Mouse (Mus musculus) spleen, embryonic (tissue): ENCODE data around the gene Zfp629.

ENCODE experiments used
- CTCF ChIA-PET: fragments of 350-600 bp; sonication (Branson Sonifier 250); formaldehyde crosslinking; loops from one replicate; lab custom pipeline; 2022; lab: Charles Lee

The Zfp629 gene

DNA sequence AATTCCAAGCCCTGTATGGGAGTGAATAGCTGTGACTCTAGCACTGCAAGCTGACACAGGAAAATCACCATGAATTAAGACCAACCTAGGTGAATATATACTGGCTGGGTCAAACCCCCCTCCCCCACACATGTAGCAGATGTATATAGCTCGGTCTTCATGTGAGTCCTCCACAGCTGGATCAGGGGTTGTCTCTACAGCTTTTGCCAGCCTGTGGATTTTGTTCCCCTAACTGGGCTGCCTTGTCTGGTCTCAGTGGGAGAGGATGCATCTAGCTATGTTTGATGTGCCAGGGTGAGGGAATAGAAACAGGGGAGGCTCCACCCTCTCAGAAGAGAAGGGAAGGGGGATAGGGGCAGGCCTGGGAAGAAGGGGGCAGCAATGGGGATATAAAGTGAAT is 739 bp upstream of the Zfp629 start:
- CTCF ChIA-PET, result no interaction called here

DNA sequence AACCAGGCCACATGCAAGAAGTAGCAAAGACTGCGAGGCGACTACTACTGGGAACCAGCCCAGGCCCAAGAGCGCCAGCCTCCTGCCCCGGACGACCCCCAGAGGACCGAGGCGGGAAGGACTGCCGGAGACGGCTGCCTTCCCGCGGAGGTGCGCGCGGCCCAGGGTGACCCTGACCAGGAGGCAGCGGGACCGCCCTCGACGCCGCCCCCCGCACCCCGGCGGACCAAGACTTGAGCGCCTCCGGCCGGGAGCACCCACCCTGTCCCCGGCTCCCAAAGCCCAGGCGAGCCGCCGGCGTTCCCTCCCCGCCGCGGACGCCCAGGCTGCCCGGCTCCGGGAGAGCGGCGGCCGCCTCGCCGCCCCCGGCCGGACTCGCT is 1.1 kb downstream of the Zfp629 start:
- CTCF ChIA-PET, result interaction anchor here (0.5 to 0.6 kb wide), 2 partner anchors 260 to 834 kb away, joined by 3 read pairs; no protein-coding TSS in a partner anchor

DNA sequence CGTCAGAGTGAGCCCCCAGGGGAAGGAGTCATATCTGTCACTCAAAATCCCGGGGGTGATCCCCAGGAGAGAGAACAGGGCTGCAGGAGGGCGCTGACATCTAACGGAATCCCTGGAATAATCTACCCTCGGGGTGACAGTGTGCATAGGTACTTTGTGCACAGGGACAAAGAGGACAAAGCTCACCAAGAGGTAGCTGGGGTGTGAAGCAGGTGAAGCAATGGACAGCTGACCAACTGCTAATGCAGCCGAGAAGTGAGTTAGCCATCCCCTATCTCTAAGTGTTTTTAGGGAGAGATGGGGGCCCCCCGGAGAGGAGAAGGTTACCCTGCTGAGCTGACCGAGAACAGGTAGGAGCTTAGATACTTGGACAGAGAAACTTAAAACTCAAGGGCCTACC is 1.5 kb downstream of the Zfp629 start:
- CTCF ChIA-PET, result interaction anchor here (0.5 kb wide), 1 partner anchor 260 kb away, joined by 3 read pairs; no protein-coding TSS in a partner anchor

DNA sequence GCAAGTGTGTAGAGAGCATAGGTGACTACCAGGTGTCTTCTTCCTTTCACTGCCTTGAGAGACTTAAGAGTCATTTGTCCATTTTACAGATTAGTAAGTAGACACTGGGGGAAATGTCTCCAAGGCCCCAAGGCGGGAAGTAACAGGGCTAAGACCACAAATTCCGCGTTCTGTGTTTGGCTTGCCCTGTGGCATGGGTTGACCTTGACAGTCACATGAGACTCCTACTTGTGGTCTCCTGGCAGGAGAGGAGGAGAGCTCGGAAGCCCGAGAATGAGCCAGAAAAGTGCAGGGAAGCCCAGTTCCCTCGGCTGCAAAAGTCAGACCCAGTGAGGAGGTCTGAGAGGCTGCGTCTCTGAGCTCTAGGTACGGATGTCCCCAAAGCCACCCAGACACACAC is 2.1 kb downstream of the Zfp629 start:
- CTCF ChIA-PET, result no interaction called here

DNA sequence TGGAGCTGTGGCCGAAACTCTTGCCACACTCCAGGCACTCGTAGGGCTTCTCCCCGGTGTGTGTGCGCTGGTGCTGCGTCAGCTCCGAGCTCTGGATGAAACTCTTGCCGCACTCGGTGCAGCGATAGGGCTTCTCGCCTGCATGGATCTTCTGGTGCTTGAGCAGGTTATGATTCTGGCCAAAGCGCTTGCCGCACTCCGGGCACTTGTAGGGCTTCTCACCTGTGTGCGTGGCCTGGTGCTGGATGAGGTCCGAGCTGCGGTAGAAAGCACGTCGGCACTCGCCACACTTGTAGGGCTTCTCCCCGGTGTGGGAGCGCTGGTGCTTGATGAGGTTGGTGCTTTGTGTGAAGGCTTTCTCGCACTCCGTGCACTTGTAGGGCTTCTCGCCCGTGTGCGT is 4.0 kb downstream of the Zfp629 start:
- CTCF ChIA-PET, result no interaction called here

DNA sequence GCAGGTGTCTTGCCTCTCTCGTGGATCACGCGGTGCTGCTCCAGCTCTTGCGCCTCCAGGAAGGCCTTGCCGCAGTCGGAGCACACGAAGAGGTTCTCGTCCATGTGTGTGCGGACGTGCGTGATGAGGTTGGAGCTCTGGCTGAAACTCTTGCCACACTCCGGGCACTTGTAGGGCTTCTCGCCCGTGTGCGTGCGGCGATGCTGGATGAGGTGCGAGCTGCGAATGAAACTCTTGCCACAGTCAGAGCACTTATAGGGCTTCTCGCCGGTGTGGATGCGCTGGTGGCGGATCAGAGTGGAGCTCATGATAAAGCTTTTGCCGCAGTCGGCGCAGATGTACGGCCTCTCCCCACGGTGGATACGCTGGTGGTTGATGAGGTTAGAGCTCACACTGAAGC is 4.6 kb downstream of the Zfp629 start:
- CTCF ChIA-PET, result no interaction called here

DNA sequence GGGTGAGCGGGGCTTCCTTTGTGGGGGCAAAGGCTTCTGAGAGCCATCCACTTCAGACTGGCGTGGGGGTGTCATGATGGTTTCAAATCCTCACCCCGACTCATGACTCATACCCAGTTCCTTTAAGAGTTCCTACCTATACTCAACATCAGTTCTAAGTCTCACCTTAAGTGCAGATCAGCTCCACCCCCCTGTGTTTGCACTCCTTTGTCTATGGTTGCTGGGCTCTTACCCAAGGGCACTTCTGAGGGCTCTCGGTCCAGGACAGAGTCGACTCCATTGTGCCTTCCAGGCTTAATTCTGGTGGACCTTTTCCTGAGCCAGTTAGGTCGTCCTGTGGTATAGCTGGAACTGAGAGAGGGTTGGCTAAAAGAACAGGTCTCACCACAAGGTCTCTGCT is 8.4 kb downstream of the Zfp629 start:
- CTCF ChIA-PET, result no interaction called here

DNA sequence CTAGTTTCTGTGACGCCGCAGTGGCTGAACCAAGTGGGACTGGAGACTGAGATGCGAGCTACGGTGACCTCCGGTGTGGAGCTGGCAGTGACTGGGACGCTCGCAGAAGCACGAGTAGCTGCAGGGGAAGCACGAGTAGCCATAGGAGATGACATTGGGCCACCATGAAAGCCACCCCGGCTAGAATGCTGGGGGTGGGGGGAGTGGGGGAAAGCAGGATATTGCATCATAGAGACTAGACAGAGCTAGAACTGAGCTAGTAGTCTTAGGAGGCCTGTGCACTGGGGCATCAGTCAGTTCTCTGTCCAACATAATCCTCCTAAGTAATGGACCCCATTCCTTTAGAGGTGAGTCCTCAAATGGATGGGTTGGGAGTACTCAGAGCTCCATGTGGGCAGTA is 11.3 kb downstream of the Zfp629 start:
- CTCF ChIA-PET, result no interaction called here

DNA sequence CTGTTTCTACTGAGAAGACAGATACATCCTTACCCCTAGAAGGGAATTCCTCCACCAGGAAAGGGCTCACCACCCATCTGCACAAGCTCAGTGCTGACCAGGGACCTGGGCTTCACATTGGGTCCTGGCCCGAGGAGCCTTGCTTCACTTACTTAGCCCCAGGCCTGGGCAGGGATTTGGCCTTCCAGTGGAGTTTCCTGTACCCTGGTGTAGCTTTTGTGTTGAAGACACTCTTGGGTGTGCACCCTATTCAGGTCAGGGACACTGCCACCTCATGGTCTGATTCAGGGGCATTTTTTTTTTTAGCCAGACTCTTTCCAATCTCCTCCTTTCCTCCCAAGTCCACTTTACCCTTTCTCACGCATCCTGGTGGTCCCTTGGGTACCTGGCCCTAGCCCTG is 12.7 kb downstream of the Zfp629 start:
- CTCF ChIA-PET, result no interaction called here

DNA sequence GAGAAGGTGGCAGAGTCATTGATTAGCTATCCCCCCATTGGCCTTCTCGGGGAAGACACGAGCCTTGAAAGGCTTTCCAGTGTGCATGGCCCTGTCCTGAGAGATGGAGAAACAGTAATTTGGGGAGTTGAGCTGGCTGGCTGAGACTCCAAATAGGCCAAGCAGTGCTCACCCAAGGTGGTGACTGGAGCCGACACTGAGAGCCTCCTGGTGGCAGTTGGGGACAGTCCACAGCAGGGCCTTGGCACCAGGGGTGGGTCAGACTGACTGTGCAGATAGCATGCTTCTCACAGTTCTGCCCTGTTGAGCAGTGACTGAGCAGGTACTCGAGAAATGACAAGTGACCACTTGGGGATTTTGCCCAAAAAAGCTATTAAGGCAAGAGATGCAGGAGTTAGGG is 13.9 kb downstream of the Zfp629 start:
- CTCF ChIA-PET, result interaction anchor here (0.6 kb wide), 1 partner anchor 282 kb away, joined by 3 read pairs; no protein-coding TSS in a partner anchor

DNA sequence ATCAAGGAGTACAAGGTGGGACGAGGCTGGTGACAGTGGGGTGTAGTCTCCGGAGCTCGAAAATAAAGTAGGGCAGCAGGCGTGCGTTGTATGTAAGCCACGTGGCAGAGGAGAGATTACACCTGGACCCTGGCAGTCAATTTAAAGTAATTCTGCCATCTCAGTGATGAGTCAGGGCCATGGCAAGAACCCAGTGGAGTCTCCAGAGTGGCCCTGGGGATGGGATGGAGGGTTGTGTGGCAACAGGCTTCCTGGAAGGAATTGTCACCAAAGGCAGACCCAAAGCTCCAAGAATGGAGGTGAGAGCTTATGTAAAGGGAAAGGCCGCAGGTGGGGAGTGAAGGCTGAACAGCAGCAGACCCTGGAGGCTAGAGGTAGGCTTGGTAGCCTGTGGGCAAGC is 15.0 kb downstream of the Zfp629 start:
- CTCF ChIA-PET, result no interaction called here

DNA sequence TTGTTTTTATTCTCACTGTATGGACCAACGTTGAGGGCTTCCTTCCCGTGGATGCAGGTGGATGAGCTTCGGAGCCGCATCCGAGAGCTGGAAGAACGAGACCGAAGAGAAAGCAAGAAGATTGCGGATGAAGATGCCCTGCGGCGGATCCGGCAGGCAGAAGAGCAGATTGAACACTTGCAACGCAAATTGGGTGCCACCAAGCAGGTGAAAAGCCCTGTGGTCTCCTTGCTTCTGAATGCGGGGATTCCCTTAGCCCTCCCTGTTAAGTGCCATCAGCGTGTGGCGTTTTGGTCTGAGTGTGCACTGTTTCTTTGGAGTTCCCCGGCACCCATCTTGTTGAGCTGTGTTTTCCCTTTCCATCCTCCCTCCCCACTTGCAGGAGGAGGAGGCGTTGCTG is 18.9 kb downstream of the Zfp629 start:
- CTCF ChIA-PET, result no interaction called here

DNA sequence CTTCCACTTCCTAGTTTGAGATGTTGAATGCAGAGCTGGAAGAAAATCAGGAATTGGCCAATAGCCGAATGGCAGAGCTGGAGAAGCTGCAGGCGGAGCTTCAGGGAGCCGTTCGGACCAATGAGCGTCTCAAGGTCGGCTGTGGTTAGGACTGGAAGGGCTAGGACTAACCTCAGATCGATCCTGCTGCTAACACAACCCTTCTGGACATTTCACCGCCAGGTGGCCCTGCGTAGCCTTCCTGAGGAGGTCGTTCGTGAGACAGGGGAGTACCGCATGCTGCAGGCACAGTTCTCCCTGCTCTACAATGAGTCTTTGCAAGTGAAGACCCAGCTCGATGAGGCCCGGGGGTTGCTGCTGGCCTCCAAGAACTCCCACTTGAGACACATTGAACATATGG is 23.0 kb downstream of the Zfp629 start:
- CTCF ChIA-PET, result interaction anchor here (0.7 kb wide), 1 partner anchor 64 kb away, joined by 4 read pairs; no protein-coding TSS in a partner anchor

DNA sequence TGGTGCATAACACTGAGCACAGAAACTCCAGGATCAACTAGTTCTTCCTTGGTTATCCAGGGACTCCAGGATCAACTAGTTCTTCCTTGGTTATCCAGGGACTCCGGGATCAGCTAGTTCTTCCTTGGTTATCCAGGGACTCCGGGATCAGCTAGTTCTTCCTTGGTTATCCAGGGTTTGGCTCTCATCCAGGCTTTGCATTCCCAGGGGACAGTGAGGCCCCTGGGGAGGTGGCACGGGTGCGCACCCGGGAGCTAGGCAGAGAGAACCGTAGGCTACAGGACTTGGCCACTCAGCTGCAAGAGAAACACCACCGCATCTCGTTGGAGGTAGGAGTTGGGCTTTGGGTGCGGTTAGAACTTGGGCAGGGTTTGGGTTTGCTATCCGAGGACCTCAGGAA is 24.5 kb downstream of the Zfp629 start:
- CTCF ChIA-PET, result no interaction called here

DNA sequence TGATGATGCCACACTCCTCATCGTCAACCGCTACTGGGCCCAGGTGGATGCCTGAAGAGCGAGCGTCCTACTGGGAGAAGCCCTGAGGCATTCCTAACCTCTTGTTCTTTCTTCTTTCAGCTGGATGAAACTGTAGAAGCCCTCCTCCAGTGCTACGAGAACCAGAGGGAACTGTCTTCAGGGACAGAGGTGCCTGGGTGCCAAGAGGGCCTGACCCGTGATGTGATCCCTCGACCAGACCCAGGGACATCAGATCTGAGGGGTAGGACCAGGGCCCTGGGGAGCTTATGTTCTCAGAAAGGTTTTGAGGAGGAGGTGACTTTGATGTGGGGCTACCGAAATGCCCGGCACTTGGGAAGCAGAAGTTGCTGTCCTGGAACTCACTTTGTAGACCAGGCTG is 26.0 kb downstream of the Zfp629 start:
- CTCF ChIA-PET, result no interaction called here

DNA sequence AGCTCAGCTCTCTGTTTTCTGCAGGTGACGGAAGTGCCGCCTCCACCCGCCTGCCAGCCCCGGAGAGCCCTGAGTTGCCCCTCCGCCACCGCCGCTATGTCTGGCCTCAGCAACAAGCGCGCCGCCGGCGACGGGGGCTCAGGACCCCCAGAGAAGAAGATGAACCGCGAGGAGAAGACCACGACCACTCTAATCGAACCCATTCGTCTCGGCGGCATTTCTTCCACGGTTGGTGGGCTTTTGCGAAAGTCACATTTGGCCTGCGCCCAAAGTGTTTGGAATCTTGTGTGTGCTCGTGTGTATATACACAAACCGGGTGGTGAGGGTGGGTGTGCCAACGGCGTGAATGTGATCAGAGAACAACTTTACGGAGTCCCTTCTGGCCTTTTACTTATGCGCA is 26.7 kb downstream of the Zfp629 start:
- CTCF ChIA-PET, result no interaction called here

DNA sequence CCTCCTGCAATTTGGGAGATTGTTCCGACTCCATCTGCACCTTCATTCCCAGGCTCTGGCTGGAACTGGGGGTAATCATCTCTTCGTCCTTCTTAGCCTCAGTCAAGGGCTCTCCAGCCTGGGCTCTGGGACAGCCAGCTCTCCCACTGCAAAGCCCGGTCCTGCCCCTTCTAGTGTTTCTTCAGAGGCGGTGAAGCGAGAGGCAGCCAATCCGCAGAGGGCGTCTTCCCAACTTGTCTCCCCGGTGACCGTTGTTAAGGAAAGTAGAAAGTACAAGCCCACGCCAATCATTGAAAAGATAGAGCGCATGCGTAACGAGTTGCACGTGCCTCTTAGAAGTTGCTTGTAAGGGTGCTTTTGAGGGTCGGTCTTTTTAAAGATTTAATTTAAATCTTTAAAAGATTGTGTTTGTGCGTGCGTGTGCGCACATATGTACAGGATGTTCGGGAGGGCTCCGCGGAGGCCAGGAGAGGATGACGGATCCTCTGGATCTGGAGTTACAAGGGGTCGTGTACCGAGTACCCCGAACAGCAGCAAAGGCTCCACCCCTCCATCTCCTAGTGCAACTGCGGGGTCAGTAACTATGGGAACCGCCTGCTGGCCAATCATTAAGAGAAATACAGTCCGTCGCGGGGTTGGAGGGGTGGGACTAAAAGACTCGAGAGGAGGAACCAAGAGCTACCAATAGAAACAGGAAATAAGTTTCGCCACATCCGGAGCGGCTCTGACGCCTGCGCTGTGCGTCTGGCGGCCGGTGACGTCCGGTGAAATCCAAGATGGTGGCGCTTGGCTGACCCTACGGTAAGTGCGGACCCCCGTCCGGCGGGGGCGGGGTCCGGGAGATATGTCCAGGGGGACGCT is 27.4 kb downstream of the Zfp629 start, which contains the start of the genes Ccdc189 and Rnf40:
Gene Ccdc189 (minus strand): TSS at position 585 of the 861 bp plus-strand sequence.
Gene Rnf40 (plus strand): TSS at position 757 of the 861 bp plus-strand sequence.
- CTCF ChIA-PET, result no interaction called here

DNA sequence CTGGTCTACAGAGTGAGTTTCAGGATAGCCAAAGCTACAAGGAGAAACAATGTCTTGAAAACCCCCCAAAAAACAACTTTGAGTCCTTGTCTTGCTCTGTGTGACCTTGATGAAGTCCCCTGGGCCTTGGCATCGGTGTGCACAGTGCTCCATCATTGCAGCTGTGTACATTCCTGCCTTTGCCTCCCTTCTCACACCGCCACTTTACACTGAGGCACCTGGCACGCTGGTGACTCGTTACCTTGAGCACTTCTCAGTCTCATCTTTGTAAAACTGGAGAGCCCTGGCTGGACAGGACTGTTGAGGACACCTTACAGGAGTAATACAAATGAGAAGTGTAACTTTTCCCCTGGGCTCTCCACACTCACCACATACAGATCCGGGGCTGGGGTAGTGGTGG is 28.4 kb downstream of the Zfp629 start:
- CTCF ChIA-PET, result no interaction called here

DNA sequence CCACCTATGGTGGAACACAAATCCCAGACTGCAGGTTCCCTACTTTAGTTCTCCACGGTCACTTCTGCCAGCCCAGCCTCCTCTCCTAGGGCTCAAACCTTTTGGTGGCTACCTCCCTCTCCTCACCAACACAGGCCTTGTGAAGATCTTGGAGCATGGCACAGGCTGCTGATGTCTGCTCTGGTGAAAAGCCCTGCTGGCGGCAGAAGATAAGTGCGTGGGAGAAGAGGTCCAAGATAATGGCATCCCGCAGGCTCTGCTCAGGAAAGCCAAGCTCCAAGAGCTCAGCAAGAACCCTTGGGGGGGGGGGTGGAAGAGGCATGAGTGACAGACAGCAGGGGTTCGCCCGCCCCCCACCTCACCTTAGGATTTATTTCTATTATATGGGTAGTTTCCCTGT is 29.4 kb downstream of the Zfp629 start:
- CTCF ChIA-PET, result interaction anchor here (0.5 kb wide), 1 partner anchor 652 kb away, joined by 3 read pairs; no protein-coding TSS in a partner anchor

DNA sequence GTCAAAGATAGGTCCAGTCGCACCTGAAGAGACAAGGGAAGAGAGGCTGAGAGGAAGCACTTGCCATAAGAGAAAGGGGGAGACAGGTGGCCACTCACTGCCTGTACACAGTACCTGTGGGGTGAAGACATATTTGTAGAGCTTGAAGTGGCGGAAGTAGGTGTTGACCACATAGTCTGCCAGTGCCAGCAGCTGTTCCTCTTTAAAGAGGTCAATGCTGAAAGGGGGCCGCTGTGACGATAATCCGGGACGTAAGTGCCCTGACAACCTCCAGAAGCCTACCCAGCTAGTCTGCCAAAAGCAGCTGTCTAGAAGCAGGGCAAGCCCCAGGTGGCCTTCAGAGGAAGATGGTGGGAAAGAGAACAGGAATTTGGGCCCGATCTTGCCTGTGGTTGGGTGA is 30.6 kb downstream of the Zfp629 start:
- CTCF ChIA-PET, result no interaction called here

DNA sequence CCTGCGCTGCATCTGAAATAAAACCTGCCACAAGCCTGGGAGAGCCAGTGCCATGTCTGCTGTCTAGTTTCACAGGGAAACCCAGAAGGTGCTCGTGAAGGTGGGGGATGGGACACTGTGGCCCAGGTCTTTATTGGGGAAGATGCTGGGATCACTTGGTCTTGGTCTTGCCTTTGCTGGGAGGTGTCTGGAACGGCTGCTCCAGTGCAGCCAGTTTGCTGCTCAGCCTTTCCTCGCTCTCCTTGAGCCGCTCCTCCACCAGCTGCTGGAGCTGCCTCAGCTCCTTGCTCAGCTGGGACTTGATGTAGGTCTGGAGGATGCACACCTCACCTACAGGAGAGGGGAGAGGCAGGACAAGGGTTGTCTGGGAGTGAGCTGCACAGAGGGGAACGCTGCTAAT is 32.3 kb downstream of the Zfp629 start:
- CTCF ChIA-PET, result no interaction called here

DNA sequence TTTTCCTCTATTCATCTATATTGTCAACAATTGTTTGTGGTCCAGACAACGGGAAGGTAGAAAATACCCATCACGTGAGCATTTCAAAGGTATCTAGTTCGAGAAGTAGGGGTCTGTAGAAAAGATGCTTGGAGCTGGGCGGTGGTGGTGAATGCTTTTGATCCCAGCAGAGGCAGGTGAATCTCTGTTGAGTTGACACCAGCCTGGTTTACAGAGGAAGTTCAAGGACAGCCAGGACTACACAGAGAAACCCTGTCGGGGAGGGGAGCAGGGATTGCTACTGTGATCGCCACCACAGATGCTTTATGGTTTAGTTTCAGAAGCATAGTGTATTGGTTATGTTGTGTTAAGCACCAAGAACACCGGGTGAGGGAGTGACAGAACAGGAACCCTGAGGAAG is 41.5 kb downstream of the Zfp629 start:
- CTCF ChIA-PET, result no interaction called here

DNA sequence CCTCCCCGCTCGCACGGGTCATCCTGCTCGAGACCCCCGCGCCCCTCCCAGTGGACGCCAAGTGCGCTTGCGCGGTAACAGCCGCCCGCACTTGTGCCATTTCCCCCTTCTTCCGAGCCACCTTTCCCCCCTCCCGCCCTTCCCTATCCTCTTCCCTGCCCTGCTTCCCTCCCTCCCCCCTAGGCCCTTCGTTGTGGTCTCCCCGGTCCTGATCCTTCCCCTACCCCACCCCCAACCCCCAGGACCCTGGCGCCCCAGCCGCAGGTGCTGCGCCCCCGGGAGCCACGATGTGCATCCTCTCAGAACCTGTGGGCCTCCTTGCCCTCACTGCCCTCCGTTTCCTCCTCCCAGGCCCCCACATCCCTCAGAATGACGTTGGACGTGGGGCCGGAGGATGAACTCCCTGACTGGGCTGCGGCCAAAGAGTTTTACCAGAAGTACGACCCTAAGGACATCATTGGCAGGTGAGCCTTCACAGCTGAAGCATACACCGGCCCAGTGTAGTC is 42.0 kb downstream of the Zfp629 start:
- CTCF ChIA-PET, result no interaction called here
